ENCODE assay signal across 8 mouse cellular contexts in genomic region chr3:104793871-104794828, GRCm38 (mm10). TPM values are rescaled to one million over a fixed set of nuclear protein-coding genes. Genes with fewer than 3 reads are reported as not detected.
A peak's percentile ranks its signal among the peaks of the same experiment; 100 is the strongest.
DNase-seq lines count a peak whose midpoint lies in the region; ATAC-seq and TF ChIP-seq lines count a peak whose summit lies in the region.

No protein-coding gene starts in this region.

- H3K4me2 ChIP-seq in limb, embryonic 13.5 days (replicated peaks) = peak overlapping the region; percentile 41
- H3K4me2 ChIP-seq in midbrain, embryonic 13.5 days (replicated peaks) = no peak overlapping the region

- H3K4me1 ChIP-seq in embryonic facial prominence, embryonic 10.5 days = peaks cover 71% of the 10 kb centered on the region
- H3K4me1 ChIP-seq in kidney, adult 2 months (ENCODE audit: control insufficient read depth, insufficient read depth, low read length) = peaks cover 31% of the 10 kb centered on the region; the same call in 1 of the 2 replicates
- H3K4me1 ChIP-seq in limb, embryonic 13.5 days = peaks cover 72% of the 10 kb centered on the region
- peaks cover 41% of the 10 kb centered on the region for H3K4me1 ChIP-seq in midbrain, embryonic 13.5 days (replicated peaks)

- 55% methylated on average over 20 of the region's 20 CpGs for WGBS in embryonic facial prominence, embryonic 10.5 days
- WGBS in kidney, adult 2 months = 41% methylated on average over 20 of the region's 20 CpGs
- 54% methylated on average over 20 of the region's 20 CpGs for WGBS in limb, embryonic 13.5 days
- WGBS in midbrain, embryonic 13.5 days = 63% methylated on average over 20 of the region's 20 CpGs

- H3K27ac ChIP-seq in embryonic facial prominence, embryonic 10.5 days (replicated peaks) = peak overlapping the region; percentile 70
- peak overlapping the region; percentile 34 for H3K27ac ChIP-seq in kidney, adult 2 months (ENCODE audit: insufficient read depth, low read depth, low read length)
- H3K27ac ChIP-seq in limb, embryonic 13.5 days = peak overlapping the region; percentile 87
- H3K27ac ChIP-seq in midbrain, embryonic 13.5 days = 0 out of 2 replicates have a peak overlapping the region, but pooled peaks have one; percentile 35

- peak overlapping the region; percentile 23; the same call in 1 of the 2 replicates for H3K4me3 ChIP-seq in embryonic facial prominence, embryonic 10.5 days
- no peak overlapping the region for H3K4me3 ChIP-seq in kidney, adult 2 months (ENCODE audit: insufficient read depth, low read depth, low read length)
- no peak overlapping the region for H3K4me3 ChIP-seq in limb, embryonic 13.5 days
- H3K4me3 ChIP-seq in midbrain, embryonic 13.5 days (replicated peaks) = no peak overlapping the region

- no peak for TF ChIP-seq POLR2A in kidney, adult 2 months (IDR thresholded peaks at IDR 0.05; ENCODE audit: low read depth, low read length)

- peaks cover 73% of the 10 kb centered on the region for H3K36me3 ChIP-seq in embryonic facial prominence, embryonic 10.5 days (replicated peaks)
- H3K36me3 ChIP-seq in kidney, adult 2 months (ENCODE audit: control insufficient read depth, insufficient read depth, low read length) = no peaks in the 10 kb centered on the region
- H3K36me3 ChIP-seq in limb, embryonic 13.5 days = peaks cover 69% of the 10 kb centered on the region
- H3K36me3 ChIP-seq in midbrain, embryonic 13.5 days = peaks cover 5% of the 10 kb centered on the region; the same call in 1 of the 2 replicates
- H3K36me3 ChIP-seq in splenic B cell, adult 2 months (ENCODE audit: control insufficient read depth, insufficient read depth, low read length, poor library complexity, severe bottlenecking) = peaks cover 3% of the 10 kb centered on the region; the same call in 1 of the 2 replicates

- no peak for TF ChIP-seq CTCF in kidney, adult 2 months (conservative IDR thresholded peaks at IDR 0.05; ENCODE audit: insufficient read depth, insufficient read length, low read depth, low read length)

- DNase-seq in cerebellum, postnatal 10 days = peak; percentile 88
- no peak for DNase-seq in cerebellum, adult 9-10 months
- DNase-seq in embryonic facial prominence, embryonic 10.5 days (ENCODE audit: low spot score) = peak; percentile 93
- peak; percentile 97 for DNase-seq in heart, adult 8-10 months (ENCODE audit: low spot score)
- peak; percentile 98 for DNase-seq in kidney, adult 2 months
- peak; percentile 26 for DNase-seq in splenic B cell, adult 2 months (ENCODE audit: low read depth, low spot score)

- ATAC-seq in limb, embryonic 13.5 days (ENCODE audit: low FRiP score, low read depth) = peak; percentile 86
- peak; percentile 88 for ATAC-seq in midbrain, embryonic 13.5 days

- H3K9ac ChIP-seq in limb, embryonic 13.5 days = peak overlapping the region; percentile 55; the same call in 1 of the 2 replicates
- no peak overlapping the region for H3K9ac ChIP-seq in midbrain, embryonic 13.5 days (replicated peaks)

- no peaks in the 10 kb centered on the region for H3K27me3 ChIP-seq in embryonic facial prominence, embryonic 10.5 days (replicated peaks; ENCODE audit: low read depth, poor library complexity, severe bottlenecking)
- no peaks in the 10 kb centered on the region for H3K27me3 ChIP-seq in kidney, adult 2 months (replicated peaks; ENCODE audit: control insufficient read depth, insufficient read depth, low read length)
- no peaks in the 10 kb centered on the region for H3K27me3 ChIP-seq in limb, embryonic 13.5 days
- peaks cover 17% of the 10 kb centered on the region; the same call in 1 of the 2 replicates for H3K27me3 ChIP-seq in midbrain, embryonic 13.5 days
- no peaks in the 10 kb centered on the region for H3K27me3 ChIP-seq in splenic B cell, adult 2 months (ENCODE audit: control insufficient read depth, insufficient read depth, low read length, poor library complexity, severe bottlenecking)

- H3K9me3 ChIP-seq in embryonic facial prominence, embryonic 10.5 days = no peaks in the 10 kb centered on the region
- no peaks in the 10 kb centered on the region for H3K9me3 ChIP-seq in limb, embryonic 13.5 days
- H3K9me3 ChIP-seq in midbrain, embryonic 13.5 days = no peaks in the 10 kb centered on the region

RNA-seq across cellular contexts. Expression of gene Rhoc, which starts 6.0 kb away (rescaled TPM):
- 120 and 121 TPM in 2 replicates for polyA plus RNA-seq in embryonic facial prominence, embryonic 10.5 days (2016; fragmentation: Nextera tagmentation; extraction: Ambion mirVana)
- 10 to 100 TPM; 64.8 to 83.5 (median 79.3) TPM for total RNA-seq in heart, adult 8-10 months (2022)
- 75.7 and 87.2 TPM in 2 replicates for polyA plus RNA-seq in kidney, adult 2 months (2012; rRNA removed)
- polyA plus RNA-seq in limb, embryonic 13.5 days (2015; fragmentation: Nextera tagmentation; extraction: Ambion mirVana) = 196 and 197 TPM in 2 replicates
- 39.7 and 43.2 TPM in 2 replicates for polyA plus RNA-seq in midbrain, embryonic 13.5 days (2015; fragmentation: Nextera tagmentation; extraction: Ambion mirVana)

RNA-seq across cellular contexts. Expression of gene Fam19a3, which starts 12.5 kb away (rescaled TPM):
- polyA plus RNA-seq in embryonic facial prominence, embryonic 10.5 days (2016; fragmentation: Nextera tagmentation; extraction: Ambion mirVana) = 0.04 and 0.10 TPM in 2 replicates
- total RNA-seq in heart, adult 8-10 months (2022) = 1 to 10 TPM in 3 of 4 experiments, under 1 TPM in 1; 0.72 to 2.1 (median 1.2) TPM
- 0.35 and 0.45 TPM in 2 replicates for polyA plus RNA-seq in kidney, adult 2 months (2012; rRNA removed)
- 0.23 and 0.26 TPM in 2 replicates for polyA plus RNA-seq in limb, embryonic 13.5 days (2015; fragmentation: Nextera tagmentation; extraction: Ambion mirVana)
- polyA plus RNA-seq in midbrain, embryonic 13.5 days (2015; fragmentation: Nextera tagmentation; extraction: Ambion mirVana) = not detected in 2 replicates

RNA-seq across cellular contexts. Expression of gene Ppm1j, which starts 13.3 kb away (rescaled TPM):
- 1.3 and 2.3 TPM in 2 replicates for polyA plus RNA-seq in embryonic facial prominence, embryonic 10.5 days (2016; fragmentation: Nextera tagmentation; extraction: Ambion mirVana)
- 10 to 100 TPM; 20.1 to 28.4 (median 25.3) TPM for total RNA-seq in heart, adult 8-10 months (2022)
- 3.4 and 4.0 TPM in 2 replicates for polyA plus RNA-seq in kidney, adult 2 months (2012; rRNA removed)
- 2.8 and 3.4 TPM in 2 replicates for polyA plus RNA-seq in limb, embryonic 13.5 days (2015; fragmentation: Nextera tagmentation; extraction: Ambion mirVana)
- 0.30 and 0.77 TPM in 2 replicates for polyA plus RNA-seq in midbrain, embryonic 13.5 days (2015; fragmentation: Nextera tagmentation; extraction: Ambion mirVana)

RNA-seq across cellular contexts. Expression of gene Mov10, which starts 24.2 kb away (rescaled TPM):
- polyA plus RNA-seq in embryonic facial prominence, embryonic 10.5 days (2016; fragmentation: Nextera tagmentation; extraction: Ambion mirVana) = 38.0 and 46.4 TPM in 2 replicates
- total RNA-seq in heart, adult 8-10 months (2022) = 10 to 100 TPM in 1 of 4 experiments, 1 to 10 TPM in 3; 3.6 to 10.0 (median 6.6) TPM
- polyA plus RNA-seq in kidney, adult 2 months (2012; rRNA removed) = 14.1 and 14.2 TPM in 2 replicates
- 71.7 and 74.9 TPM in 2 replicates for polyA plus RNA-seq in limb, embryonic 13.5 days (2015; fragmentation: Nextera tagmentation; extraction: Ambion mirVana)
- polyA plus RNA-seq in midbrain, embryonic 13.5 days (2015; fragmentation: Nextera tagmentation; extraction: Ambion mirVana) = 6.2 and 8.7 TPM in 2 replicates

Comparison
In these comparisons a context has a peak if more than half of its experiments do, and no peak if none do; other contexts are left out.
1. H3K27ac ChIP-seq: peak in every context shown above with its lines; median percentile 87 in limb, embryonic 13.5 days; 70 in embryonic facial prominence, embryonic 10.5 days; 35 in midbrain, embryonic 13.5 days; 34 in kidney, adult 2 months.